ENCODE assay signal across 35 mouse cellular contexts in genomic region chr19:59195181-59195770, GRCm38 (mm10). TPM values are rescaled to one million over a fixed set of nuclear protein-coding genes. Genes with fewer than 3 reads are reported as not detected.
DNase-seq lines count a peak whose midpoint lies in the region; ATAC-seq and TF ChIP-seq lines count a peak whose summit lies in the region.
"Had no signal": no experiment of that assay in that cellular context is flagged by ENCODE, and none has a peak within 500 bp of the region (broad histone marks: within the 10 kb centered on the region; RNA-seq: fewer than 3 reads in every experiment).

No protein-coding gene starts in this region.

- peaks cover 6% of the 10 kb centered on the region; the same call in 1 of the 2 replicates for H3K4me1 ChIP-seq in forebrain, embryonic 11.5 days (replicated peaks; ENCODE audit: control insufficient read depth, insufficient read depth, low read length)
- H3K4me1 ChIP-seq in forebrain, embryonic 16.5 days (replicated peaks; ENCODE audit: control insufficient read depth, insufficient read depth, low read length) = peaks cover 11% of the 10 kb centered on the region
- H3K4me1 ChIP-seq in midbrain, embryonic 14.5 days (ENCODE audit: control insufficient read depth, insufficient read depth, low read length) = no peaks in the 10 kb centered on the region
- peaks cover 2% of the 10 kb centered on the region; the same call in 1 of the 2 replicates for H3K4me1 ChIP-seq in midbrain, embryonic 16.5 days (ENCODE audit: control insufficient read depth, insufficient read depth, low read length)
- H3K4me1 ChIP-seq in forebrain, postnatal 0 days (ENCODE audit: insufficient read depth) = no peaks in the 10 kb centered on the region

- H3K27me3 ChIP-seq in forebrain, embryonic 11.5 days (ENCODE audit: control insufficient read depth, insufficient read depth, low read length) = peaks cover 65% of the 10 kb centered on the region
- peaks cover 48% of the 10 kb centered on the region for H3K27me3 ChIP-seq in forebrain, embryonic 16.5 days (replicated peaks; ENCODE audit: control insufficient read depth, insufficient read depth, low read length)
- H3K27me3 ChIP-seq in midbrain, embryonic 14.5 days (ENCODE audit: control insufficient read depth, insufficient read depth, low read length) = peaks cover 77% of the 10 kb centered on the region
- peaks cover 50% of the 10 kb centered on the region for H3K27me3 ChIP-seq in midbrain, embryonic 16.5 days (ENCODE audit: control insufficient read depth, insufficient read depth, low read depth, low read length)
- peaks cover 58% of the 10 kb centered on the region for H3K27me3 ChIP-seq in forebrain, postnatal 0 days (ENCODE audit: insufficient read depth, low read length)

- 6% methylated on average over 9 of the region's 9 CpGs for WGBS in forebrain, embryonic 11.5 days
- 19% methylated on average over 9 of the region's 9 CpGs for WGBS in forebrain, embryonic 16.5 days
- 7% methylated on average over 9 of the region's 9 CpGs for WGBS in midbrain, embryonic 14.5 days
- WGBS in midbrain, embryonic 16.5 days = 7% methylated on average over 9 of the region's 9 CpGs
- whole genome bisulfite sequencing in forebrain, postnatal 0 days = 21% methylated on average over 9 of the region's 9 CpGs

- peak; percentile 34 for DNase-seq in forebrain, embryonic 11.5 days (ENCODE audit: low spot score)
- DNase-seq in midbrain, embryonic 14.5 days = peak; percentile 23
- DNase-seq in embryo, embryonic 9.5 days (ENCODE audit: extremely low spot score) = peak; percentile 27
- DNase-seq in forebrain, postnatal 0 days = peak; percentile 37
- DNase-seq: adrenal gland, postnatal 10 days; cerebellum, adult 11 months; cerebellum, adult 9-10 months; heart, postnatal 36 days; kidney, adult 9 months; kidney, postnatal 10 days; layer of hippocampus, postnatal 36 days; lung, embryonic 14.5 days; right cerebral cortex, postnatal 4 days had no signal

- no peak for ATAC-seq in forebrain, embryonic 11.5 days (replicated peaks; ENCODE audit: low FRiP score)
- ATAC-seq in forebrain, embryonic 16.5 days = no peak
- ATAC-seq in midbrain, embryonic 14.5 days (ENCODE audit: low FRiP score, low TSS enrichment) = no peak
- no peak for ATAC-seq in midbrain, embryonic 16.5 days
- no peak for ATAC-seq in forebrain, postnatal 0 days
- ATAC-seq in monocyte, adult 5-6 weeks (replicated peaks; ENCODE audit: insufficient number of reproducible peaks, low FRiP score, low TSS enrichment, poor library complexity, severe bottlenecking) = no peak
- ATAC-seq: intestine, postnatal 0 days; Patski had no signal

- H3K9ac ChIP-seq in forebrain, embryonic 11.5 days (ENCODE audit: low read length) = no peak overlapping the region
- H3K9ac ChIP-seq in forebrain, embryonic 16.5 days (replicated peaks; ENCODE audit: low read depth, low read length) = no peak overlapping the region
- H3K9ac ChIP-seq in midbrain, embryonic 14.5 days (replicated peaks; ENCODE audit: low read length) = no peak overlapping the region
- no peak overlapping the region for H3K9ac ChIP-seq in midbrain, embryonic 16.5 days (ENCODE audit: low read depth, low read length)
- H3K9ac ChIP-seq in forebrain, postnatal 0 days = no peak overlapping the region
- H3K9ac ChIP-seq: embryonic facial prominence, embryonic 12.5 days; hindbrain, embryonic 13.5 days; limb, embryonic 12.5 days; liver, embryonic 15.5 days; lung, embryonic 14.5 days had no signal

- no peak for TF ChIP-seq CTCF in forebrain, postnatal 0 days (IDR thresholded peaks at IDR 0.05; ENCODE audit: low read depth)

- peak overlapping the region; percentile 18; the same call in 1 of the 2 replicates for H3K4me2 ChIP-seq in forebrain, embryonic 11.5 days (ENCODE audit: low read depth, low read length, severe bottlenecking)
- no peak overlapping the region for H3K4me2 ChIP-seq in forebrain, embryonic 16.5 days (ENCODE audit: low read length)
- no peak overlapping the region for H3K4me2 ChIP-seq in midbrain, embryonic 14.5 days (ENCODE audit: low read length)
- H3K4me2 ChIP-seq in midbrain, embryonic 16.5 days (ENCODE audit: low read length) = no peak overlapping the region
- no peak overlapping the region for H3K4me2 ChIP-seq in forebrain, postnatal 0 days (ENCODE audit: low read depth)
- H3K4me2 ChIP-seq: hindbrain, embryonic 13.5 days; liver, embryonic 15.5 days; lung, embryonic 14.5 days had no signal

- H3K27ac ChIP-seq in forebrain, embryonic 11.5 days (ENCODE audit: low read depth, low read length) = no peak overlapping the region
- H3K27ac ChIP-seq in forebrain, embryonic 16.5 days (ENCODE audit: low read length) = no peak overlapping the region
- no peak overlapping the region for H3K27ac ChIP-seq in midbrain, embryonic 14.5 days (replicated peaks; ENCODE audit: low read depth, low read length)
- H3K27ac ChIP-seq in midbrain, embryonic 16.5 days (ENCODE audit: low read length) = no peak overlapping the region
- no peak overlapping the region for H3K27ac ChIP-seq in forebrain, postnatal 0 days (ENCODE audit: low read depth, low read length)
- H3K27ac ChIP-seq: embryonic facial prominence, embryonic 12.5 days; heart, embryonic 10.5 days; hindbrain, embryonic 13.5 days; limb, embryonic 12.5 days; liver, embryonic 15.5 days; midbrain, embryonic 10.5 days had no signal

- no peaks in the 10 kb centered on the region; the same call in 1 of the 2 replicates for H3K9me3 ChIP-seq in forebrain, embryonic 11.5 days (ENCODE audit: control insufficient read depth, low read length)
- no peaks in the 10 kb centered on the region for H3K9me3 ChIP-seq in forebrain, embryonic 16.5 days (ENCODE audit: control insufficient read depth, low read length)
- H3K9me3 ChIP-seq in midbrain, embryonic 14.5 days (ENCODE audit: control insufficient read depth, low read length) = no peaks in the 10 kb centered on the region
- no peaks in the 10 kb centered on the region for H3K9me3 ChIP-seq in midbrain, embryonic 16.5 days (replicated peaks; ENCODE audit: control insufficient read depth, low read length, poor library complexity, severe bottlenecking)
- no peaks in the 10 kb centered on the region for H3K9me3 ChIP-seq in forebrain, postnatal 0 days (ENCODE audit: low read length)
- H3K9me3 ChIP-seq: embryonic facial prominence, embryonic 12.5 days; heart, embryonic 10.5 days; hindbrain, embryonic 13.5 days; liver, embryonic 15.5 days had no signal

- no peaks in the 10 kb centered on the region for H3K36me3 ChIP-seq in forebrain, embryonic 11.5 days (ENCODE audit: control insufficient read depth, insufficient read depth, low read length)
- no peaks in the 10 kb centered on the region for H3K36me3 ChIP-seq in forebrain, embryonic 16.5 days (ENCODE audit: control insufficient read depth, insufficient read depth)
- H3K36me3 ChIP-seq in midbrain, embryonic 14.5 days (ENCODE audit: control insufficient read depth, insufficient read depth, low read length) = no peaks in the 10 kb centered on the region
- H3K36me3 ChIP-seq in midbrain, embryonic 16.5 days (ENCODE audit: control insufficient read depth, insufficient read depth, low read length) = no peaks in the 10 kb centered on the region
- H3K36me3 ChIP-seq in forebrain, postnatal 0 days (ENCODE audit: insufficient read depth) = no peaks in the 10 kb centered on the region
- H3K36me3 ChIP-seq: embryonic facial prominence, embryonic 12.5 days; heart, embryonic 10.5 days; hindbrain, embryonic 13.5 days; limb, embryonic 12.5 days; liver, embryonic 15.5 days; midbrain, embryonic 10.5 days had no signal

- no peak overlapping the region for H3K4me3 ChIP-seq in forebrain, embryonic 11.5 days (ENCODE audit: low read depth, low read length)
- H3K4me3 ChIP-seq in forebrain, embryonic 16.5 days (replicated peaks; ENCODE audit: low read length) = no peak overlapping the region
- H3K4me3 ChIP-seq in midbrain, embryonic 14.5 days (replicated peaks; ENCODE audit: low read depth, low read length) = no peak overlapping the region
- H3K4me3 ChIP-seq in midbrain, embryonic 16.5 days (ENCODE audit: low read depth, low read length) = no peak overlapping the region
- no peak overlapping the region for H3K4me3 ChIP-seq in forebrain, postnatal 0 days (ENCODE audit: low read depth, low read length)
- H3K4me3 ChIP-seq: heart, embryonic 10.5 days; hindbrain, embryonic 13.5 days; liver, embryonic 15.5 days; midbrain, embryonic 10.5 days had no signal

RNA-seq across cellular contexts. Expression of gene Kcnk18, which starts 23.7 kb away (rescaled TPM):
- not detected in 2 replicates for polyA plus RNA-seq in forebrain, embryonic 11.5 days (2014; fragmentation: Nextera tagmentation; extraction: Ambion mirVana)
- not detected in 2 replicates for polyA plus RNA-seq in forebrain, embryonic 16.5 days (2015; fragmentation: Nextera tagmentation; extraction: Ambion mirVana)
- not detected in 2 replicates for polyA plus RNA-seq in midbrain, embryonic 14.5 days (2014; fragmentation: Nextera tagmentation; extraction: Ambion mirVana)
- 0.07 TPM in 1 of 2 replicates, not detected in the other for polyA plus RNA-seq in midbrain, embryonic 16.5 days (2015; fragmentation: Nextera tagmentation; extraction: Ambion mirVana)
- total RNA-seq in forebrain, postnatal 0 days (2014; rRNA removed) = 0.08 TPM in 1 of 2 replicates, not detected in the other
- polyA plus RNA-seq in forebrain, postnatal 0 days (2015; fragmentation: Nextera tagmentation; extraction: Ambion mirVana) = 0.08 TPM in 1 of 2 replicates, not detected in the other
- total RNA-seq in monocyte, adult 5-6 weeks (2017) = not detected in 3 replicates
- total RNA-seq: adrenal gland, postnatal 10 days; gastrocnemius, adult 8-10 months; heart, postnatal 36 days; layer of hippocampus, postnatal 36 days; left cerebral cortex, postnatal 10 days; liver, adult 2 months; megakaryocyte progenitor cell, adult 5-6 weeks; MEL; neutrophil, adult 5-6 weeks had no signal
- polyA plus RNA-seq: embryonic facial prominence, embryonic 12.5 days; gonadal fat pad, adult 2 months; heart, embryonic 10.5 days; heart, embryonic 16.5 days; hindbrain, embryonic 13.5 days; intestine, postnatal 0 days; large intestine, adult 2 months; limb, embryonic 12.5 days; liver, adult 2 months; liver, embryonic 15.5 days; lung, embryonic 14.5 days; midbrain, embryonic 10.5 days; neural tube, embryonic 11.5 days; Patski; spleen, adult 2 months had no signal

RNA-seq across cellular contexts. Expression of gene Vax1, which starts 25.4 kb away (rescaled TPM):
- 5.8 and 6.0 TPM in 2 replicates for polyA plus RNA-seq in forebrain, embryonic 11.5 days (2014; fragmentation: Nextera tagmentation; extraction: Ambion mirVana)
- 0.89 and 1.0 TPM in 2 replicates for polyA plus RNA-seq in forebrain, embryonic 16.5 days (2015; fragmentation: Nextera tagmentation; extraction: Ambion mirVana)
- polyA plus RNA-seq in midbrain, embryonic 14.5 days (2014; fragmentation: Nextera tagmentation; extraction: Ambion mirVana) = not detected in 2 replicates
- 0.36 and 0.41 TPM in 2 replicates for polyA plus RNA-seq in midbrain, embryonic 16.5 days (2015; fragmentation: Nextera tagmentation; extraction: Ambion mirVana)
- total RNA-seq in forebrain, postnatal 0 days (2014; rRNA removed) = 4.2 and 7.2 TPM in 2 replicates
- 1.8 and 3.2 TPM in 2 replicates for polyA plus RNA-seq in forebrain, postnatal 0 days (2015; fragmentation: Nextera tagmentation; extraction: Ambion mirVana)
- not detected in 3 replicates for total RNA-seq in monocyte, adult 5-6 weeks (2017)
- total RNA-seq: adrenal gland, postnatal 10 days; gastrocnemius, adult 8-10 months; heart, postnatal 36 days; liver, adult 2 months; megakaryocyte progenitor cell, adult 5-6 weeks; MEL; neutrophil, adult 5-6 weeks had no signal
- polyA plus RNA-seq: gonadal fat pad, adult 2 months; heart, embryonic 10.5 days; heart, embryonic 16.5 days; hindbrain, embryonic 13.5 days; intestine, postnatal 0 days; large intestine, adult 2 months; limb, embryonic 12.5 days; liver, adult 2 months; liver, embryonic 15.5 days; lung, embryonic 14.5 days; neural tube, embryonic 11.5 days; Patski; spleen, adult 2 months had no signal
